Mouse (Mus musculus): ENCODE measurements around the gene Tas2r134. TPM values are rescaled to one million over a fixed set of nuclear protein-coding genes. Genes with fewer than 3 reads are reported as not detected.

Tas2r134 gene
- polyA plus RNA-seq (2014; fragmentation: Nextera tagmentation; extraction: Ambion mirVana): not detected in 2 replicates

- no peaks in the 10 kb centered on the region for H3K27me3 ChIP-seq (ENCODE audit: control insufficient read depth, insufficient read depth, low read length)
- no peak within 1 kb of the TSS for H3K27ac ChIP-seq (replicated peaks; ENCODE audit: low read depth, low read length)
- WGBS: 87% methylated on average over 4 of the region's 4 CpGs
- H3K4me1 ChIP-seq (ENCODE audit: control insufficient read depth, insufficient read depth, low read length): no peaks in the 10 kb centered on the region
- H3K9me3 ChIP-seq (ENCODE audit: control insufficient read depth, low read length): no peaks in the 10 kb centered on the region
- no peak within 1 kb of the TSS for H3K9ac ChIP-seq (replicated peaks; ENCODE audit: low read length)
- no peak for DNase-seq
- H3K4me2 ChIP-seq (ENCODE audit: low read length): no peak within 1 kb of the TSS
- no peak for ATAC-seq (ENCODE audit: low FRiP score, low TSS enrichment)
- H3K4me3 ChIP-seq (replicated peaks; ENCODE audit: low read depth, low read length): no peak within 1 kb of the TSS
- no peaks in the 10 kb centered on the region for H3K36me3 ChIP-seq (ENCODE audit: control insufficient read depth, insufficient read depth, low read length)
These were observed at the start of gene Tas2r134 for GRCm38 (mm10) chr2:51627211-51627610. Gene Tas2r134 (plus strand): TSS chr2:51627511.

GRCm38 (mm10) chr2:51579767-51580166 lies 47.5 kb upstream of the Tas2r134 start:
- 82% methylated on average over 5 of the region's 5 CpGs for WGBS
- no peaks in the 10 kb centered on the region for H3K9me3 ChIP-seq (ENCODE audit: control insufficient read depth, low read length)

GRCm38 (mm10) chr2:51584050-51585046 lies 43.0 kb upstream of the Tas2r134 start:
- Histone ChIP-seq H3K4me1 (ENCODE audit: control insufficient read depth, insufficient read depth, low read length) (peaks cover 26% of the 10 kb centered on the region), H3K4me2 (ENCODE audit: low read length) (no peak overlapping the region), H3K36me3 (ENCODE audit: control insufficient read depth, insufficient read depth, low read length) (no peaks in the 10 kb centered on the region), H3K9ac (replicated peaks; ENCODE audit: low read length) (no peak overlapping the region), H3K9me3 (ENCODE audit: control insufficient read depth, low read length) (no peaks in the 10 kb centered on the region), H3K27me3 (ENCODE audit: control insufficient read depth, insufficient read depth, low read length) (no peaks in the 10 kb centered on the region), H3K4me3 (replicated peaks; ENCODE audit: low read depth, low read length) (no peak overlapping the region), H3K27ac (replicated peaks; ENCODE audit: low read depth, low read length) (peak overlapping the region; percentile 45; the same call in 1 of the 2 replicates)
- peak; percentile 76 for DNase-seq
- no peak; the same call in 1 of the 2 replicates for ATAC-seq (ENCODE audit: low FRiP score, low TSS enrichment)
- WGBS: 31% methylated on average over 9 of the region's 9 CpGs

More at GRCm38 (mm10) chr2:51579767-51580166, 47.5 kb upstream of the Tas2r134 start:
- H3K9ac ChIP-seq (replicated peaks; ENCODE audit: low read length): no peak overlapping the region
- no peak overlapping the region for H3K4me3 ChIP-seq (replicated peaks; ENCODE audit: low read depth, low read length)
- peaks cover 17% of the 10 kb centered on the region for H3K4me1 ChIP-seq (ENCODE audit: control insufficient read depth, insufficient read depth, low read length)
- no peak for ATAC-seq (ENCODE audit: low FRiP score, low TSS enrichment)
- no peaks in the 10 kb centered on the region for H3K27me3 ChIP-seq (ENCODE audit: control insufficient read depth, insufficient read depth, low read length)
- H3K27ac ChIP-seq (replicated peaks; ENCODE audit: low read depth, low read length): no peak overlapping the region
- H3K4me2 ChIP-seq (ENCODE audit: low read length): no peak overlapping the region
- H3K36me3 ChIP-seq (ENCODE audit: control insufficient read depth, insufficient read depth, low read length): no peaks in the 10 kb centered on the region
- DNase-seq: no peak

- Histone ChIP-seq H3K9me3 (ENCODE audit: control insufficient read depth, low read length) (no peaks in the 10 kb centered on the region), H3K4me1 (ENCODE audit: control insufficient read depth, insufficient read depth, low read length) (peaks cover 34% of the 10 kb centered on the region), H3K4me2 (ENCODE audit: low read length) (no peak overlapping the region), H3K36me3 (ENCODE audit: control insufficient read depth, insufficient read depth, low read length) (no peaks in the 10 kb centered on the region), H3K4me3 (replicated peaks; ENCODE audit: low read depth, low read length) (no peak overlapping the region), H3K9ac (replicated peaks; ENCODE audit: low read length) (no peak overlapping the region), H3K27me3 (ENCODE audit: control insufficient read depth, insufficient read depth, low read length) (no peaks in the 10 kb centered on the region), H3K27ac (replicated peaks; ENCODE audit: low read depth, low read length) (no peak overlapping the region)
- WGBS: 84% methylated on average over 4 of the region's 4 CpGs
- DNase-seq (no peak), ATAC-seq (ENCODE audit: low FRiP score, low TSS enrichment) (no peak)
These were observed 39.0 kb upstream of the Tas2r134 start for GRCm38 (mm10) chr2:51588336-51588735.

GRCm38 (mm10) chr2:51588895-51589294 lies 38.4 kb upstream of the Tas2r134 start:
- Histone ChIP-seq H3K9ac (replicated peaks; ENCODE audit: low read length) (no peak overlapping the region), H3K4me2 (ENCODE audit: low read length) (no peak overlapping the region), H3K27me3 (ENCODE audit: control insufficient read depth, insufficient read depth, low read length) (no peaks in the 10 kb centered on the region), H3K27ac (replicated peaks; ENCODE audit: low read depth, low read length) (no peak overlapping the region), H3K4me1 (ENCODE audit: control insufficient read depth, insufficient read depth, low read length) (peaks cover 32% of the 10 kb centered on the region), H3K9me3 (ENCODE audit: control insufficient read depth, low read length) (no peaks in the 10 kb centered on the region), H3K36me3 (ENCODE audit: control insufficient read depth, insufficient read depth, low read length) (no peaks in the 10 kb centered on the region), H3K4me3 (replicated peaks; ENCODE audit: low read depth, low read length) (no peak overlapping the region)
- no peak for ATAC-seq (ENCODE audit: low FRiP score, low TSS enrichment)
- no peak for DNase-seq
- WGBS: 83% methylated on average over 6 of the region's 6 CpGs

- Histone ChIP-seq H3K4me2 (ENCODE audit: low read length) (no peak overlapping the region), H3K4me3 (replicated peaks; ENCODE audit: low read depth, low read length) (no peak overlapping the region), H3K4me1 (ENCODE audit: control insufficient read depth, insufficient read depth, low read length) (peaks cover 24% of the 10 kb centered on the region), H3K9me3 (ENCODE audit: control insufficient read depth, low read length) (no peaks in the 10 kb centered on the region), H3K27me3 (ENCODE audit: control insufficient read depth, insufficient read depth, low read length) (no peaks in the 10 kb centered on the region), H3K36me3 (ENCODE audit: control insufficient read depth, insufficient read depth, low read length) (no peaks in the 10 kb centered on the region), H3K9ac (replicated peaks; ENCODE audit: low read length) (no peak overlapping the region), H3K27ac (replicated peaks; ENCODE audit: low read depth, low read length) (peak overlapping the region; percentile 63)
- peak; percentile 67 for DNase-seq
- 15% methylated on average over 1 of the region's 1 CpGs for WGBS
- peak; percentile 46; the same call in 1 of the 2 replicates for ATAC-seq (ENCODE audit: low FRiP score, low TSS enrichment)
These were observed 37.7 kb upstream of the Tas2r134 start for GRCm38 (mm10) chr2:51589627-51590026.

- Histone ChIP-seq H3K9ac (replicated peaks; ENCODE audit: low read length) (no peak overlapping the region), H3K9me3 (ENCODE audit: control insufficient read depth, low read length) (no peaks in the 10 kb centered on the region), H3K4me3 (replicated peaks; ENCODE audit: low read depth, low read length) (no peak overlapping the region), H3K4me1 (ENCODE audit: control insufficient read depth, insufficient read depth, low read length) (peaks cover 19% of the 10 kb centered on the region), H3K36me3 (ENCODE audit: control insufficient read depth, insufficient read depth, low read length) (no peaks in the 10 kb centered on the region), H3K4me2 (ENCODE audit: low read length) (0 out of 2 replicates have a peak overlapping the region, but pooled peaks have one; percentile 5), H3K27ac (replicated peaks; ENCODE audit: low read depth, low read length) (peak overlapping the region; percentile 68), H3K27me3 (ENCODE audit: control insufficient read depth, insufficient read depth, low read length) (no peaks in the 10 kb centered on the region)
- ATAC-seq (ENCODE audit: low FRiP score, low TSS enrichment): no peak
- WGBS: 30% methylated on average over 8 of the region's 8 CpGs
- DNase-seq: peak; percentile 63
These were observed 37.0 kb upstream of the Tas2r134 start for GRCm38 (mm10) chr2:51590308-51590707.

GRCm38 (mm10) chr2:51592157-51592556 lies 35.2 kb upstream of the Tas2r134 start:
- H3K4me1 ChIP-seq (ENCODE audit: control insufficient read depth, insufficient read depth, low read length): peaks cover 19% of the 10 kb centered on the region
- no peak overlapping the region for H3K27ac ChIP-seq (replicated peaks; ENCODE audit: low read depth, low read length)
- ATAC-seq (ENCODE audit: low FRiP score, low TSS enrichment) (no peak), DNase-seq (no peak)
- H3K4me2 ChIP-seq (ENCODE audit: low read length): no peak overlapping the region
- no peak overlapping the region for H3K4me3 ChIP-seq (replicated peaks; ENCODE audit: low read depth, low read length)
- no peaks in the 10 kb centered on the region for H3K27me3 ChIP-seq (ENCODE audit: control insufficient read depth, insufficient read depth, low read length)
- H3K36me3 ChIP-seq (ENCODE audit: control insufficient read depth, insufficient read depth, low read length): no peaks in the 10 kb centered on the region
- no peaks in the 10 kb centered on the region for H3K9me3 ChIP-seq (ENCODE audit: control insufficient read depth, low read length)
- H3K9ac ChIP-seq (replicated peaks; ENCODE audit: low read length): no peak overlapping the region

Data from midbrain, embryonic 14.5 days (tissue).